Mouse (Mus musculus) lung, embryonic 14.5 days (tissue): Measurements from ENCODE around the gene Rgl2. TPM values are rescaled to one million over a fixed set of nuclear protein-coding genes. Genes with fewer than 3 reads are reported as not detected.
"Not testable (repeated sequence)": the region's sequence is repeated elsewhere in the genome, so short reads cannot be mapped to it uniquely, and the experiment has no call there.

Source experiments
- ATAC-seq: fragments of 200-750 bp; cut with Nextera tagmentation; 2 replicates; pipeline ENCODE4 v1.8.0; 2017; ENCODE audit warnings: mild to moderate bottlenecking, moderate TSS enrichment, moderate library complexity; ENCODE audit not compliant: insufficient read depth
- DNase-seq: peaks from one replicate; pipeline ENCODE4 v3.0.0-alpha.2; 2015
- H3K27ac ChIP-seq: fragments of 300-500 bp; sonication (generic); 2 replicates; pipeline ENCODE4 v1.5.1; 2014; ENCODE audit warnings: low read depth, mild to moderate bottlenecking, moderate library complexity
- H3K27me3 ChIP-seq: fragments of 300-500 bp; sonication (generic); 2 replicates; pipeline ENCODE4 v1.6.1; 2014; ENCODE audit warnings: low read length, control low read depth; ENCODE audit not compliant: insufficient read depth
- H3K36me3 ChIP-seq: fragments of 300-500 bp; sonication (generic); 2 replicates; pipeline ENCODE4 v1.6.1; 2014; ENCODE audit warnings: control low read depth; ENCODE audit not compliant: insufficient read depth
- H3K4me1 ChIP-seq: fragments of 300-500 bp; sonication (generic); 2 replicates; pipeline ENCODE4 v1.6.1; 2014; ENCODE audit warnings: antibody characterized with exemption, control low read depth; ENCODE audit not compliant: insufficient read depth
- H3K4me2 ChIP-seq: fragments of 300-500 bp; sonication (generic); 2 replicates; pipeline ENCODE4 v1.6.1; 2014; ENCODE audit warnings: mild to moderate bottlenecking
- H3K4me3 ChIP-seq: fragments of 300-500 bp; sonication (generic); 2 replicates; pipeline ENCODE4 v1.5.1; 2014; ENCODE audit warnings: low read depth, low read length
- H3K9ac ChIP-seq: fragments of 300-500 bp; sonication (generic); 2 replicates; pipeline ENCODE4 v1.6.1; 2014
- H3K9me3 ChIP-seq: fragments of 300-500 bp; sonication (generic); 2 replicates; pipeline ENCODE4 v1.6.1; 2016; ENCODE audit warnings: low read depth, low read length, control low read depth
- CTCF ChIP-seq: IDR thresholded peaks from 2 replicates; pipeline ENCODE4 v1.5.1; 2016; ENCODE audit warnings: antibody characterized with exemption, low read depth
- WGBS: fragments of 180-500 bp; shearing (Covaris S2); extraction: QIAGEN DNeasy Blood & Tissue Kit; methylation state at CpG from one replicate; pipeline ENCODE4 v1.1.7; 2014; 5-methylcytosine and 5-hydroxymethylcytosine counted together
- polyA plus RNA-seq: library from polyadenylated mRNA; unstranded; fragments of >200 nt; fragmentation: Nextera tagmentation; extraction: Ambion mirVana; gene quantifications from 2 replicates; pipeline ENCODE4 v1.2.1, GENCODE M21; 2014

Gene Rgl2
- 38.2 and 49.1 TPM in 2 replicates for polyA plus RNA-seq

DNA sequence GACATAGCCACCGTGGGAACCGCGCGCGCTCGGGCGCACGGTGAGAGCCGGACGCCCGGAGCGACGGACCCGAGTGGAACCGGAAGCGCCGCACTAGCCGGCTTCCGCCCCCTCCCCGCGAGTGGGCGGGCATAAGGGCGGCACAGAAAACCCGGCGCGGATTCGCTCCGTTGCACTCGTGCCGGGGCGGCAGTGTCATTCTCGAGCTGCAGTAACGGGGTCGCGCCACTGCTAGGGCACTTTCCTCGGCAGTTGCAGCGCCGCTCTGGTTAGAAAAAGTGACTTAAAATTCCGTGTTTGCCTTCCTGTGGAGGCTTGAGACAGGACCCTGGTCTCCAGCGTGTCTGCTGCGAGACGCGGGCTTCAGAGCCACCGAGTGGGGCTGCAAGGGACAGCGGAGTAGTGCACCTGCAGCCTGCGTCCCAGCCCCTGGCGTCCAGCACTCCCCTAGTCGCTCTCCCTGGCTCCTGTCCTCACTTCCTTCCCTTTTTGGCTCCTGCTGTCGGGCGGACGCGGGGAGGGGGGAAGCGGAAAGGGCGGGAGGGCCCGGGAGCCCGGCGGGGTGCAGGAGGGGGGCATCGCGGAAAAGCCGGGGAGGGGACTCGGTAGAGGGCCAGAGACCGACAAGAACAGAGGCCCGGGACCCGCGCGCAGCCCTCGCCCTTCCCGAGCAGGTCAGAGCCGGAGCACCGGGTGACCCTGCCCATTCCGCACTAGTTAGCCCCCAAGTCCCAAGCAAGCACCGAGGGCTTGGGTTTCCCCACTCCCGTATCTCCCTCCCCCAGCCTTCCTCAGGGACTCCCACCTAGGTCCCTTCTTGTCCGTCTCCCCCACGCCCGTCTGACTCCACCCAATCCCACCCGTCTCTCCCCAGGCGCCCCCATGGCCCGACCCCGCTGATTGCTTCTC lies at the start of gene Rgl2:
Gene Rgl2, plus strand, starts transcription at position 173 of the 909 bp plus-strand sequence.
- peak; percentile 85 for ATAC-seq
- peaks cover 22% of the 10 kb centered on the region; the same call in 1 of the 2 replicates for H3K36me3 ChIP-seq
- under 1% methylated on average over 75 of the region's 80 CpGs for WGBS

DNA sequence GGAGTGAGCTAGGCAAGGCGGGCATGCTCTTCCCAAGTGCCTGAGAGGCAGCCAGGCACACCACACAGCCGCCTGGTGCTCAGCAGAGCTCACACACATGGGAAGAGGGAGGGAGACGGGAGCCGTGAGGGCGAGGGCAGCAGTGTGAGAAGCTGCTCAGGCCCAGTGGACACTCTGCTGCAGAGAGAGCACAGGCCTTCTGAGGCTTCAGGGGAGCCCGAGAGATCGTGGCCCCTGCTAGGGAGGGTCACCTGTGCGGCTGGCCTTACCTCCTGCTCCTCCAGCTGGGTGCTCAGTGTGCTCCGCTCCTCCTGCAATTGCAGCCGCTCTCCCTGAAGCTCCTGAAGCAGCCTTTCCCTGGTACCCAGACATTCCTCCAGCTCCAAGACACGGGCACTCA lies 45.0 kb upstream of the Rgl2 start:
- not testable (repeated sequence) for DNase-seq, H3K9ac ChIP-seq, H3K4me3 ChIP-seq, H3K27ac ChIP-seq, H3K4me1 ChIP-seq, ATAC-seq, H3K4me2 ChIP-seq, H3K9me3 ChIP-seq, H3K27me3 ChIP-seq
- H3K36me3 ChIP-seq: peaks cover 47% of the 10 kb centered on the region
- 93% methylated on average over 9 of the region's 11 CpGs for WGBS

More for the DNA sequence above, at the start of gene Rgl2:
- Histone ChIP-seq H3K27ac (peak within 1 kb of the TSS; percentile 95), H3K4me1 (no peaks in the 10 kb centered on the region), H3K4me2 (peak within 1 kb of the TSS; percentile 99), H3K9me3 (no peaks in the 10 kb centered on the region), H3K27me3 (no peaks in the 10 kb centered on the region), H3K9ac (peak within 1 kb of the TSS; percentile 81), H3K4me3 (peak within 1 kb of the TSS; percentile 83)
- peak; percentile 97 for DNase-seq
- TF ChIP-seq CTCF: peak; percentile 57

DNA sequence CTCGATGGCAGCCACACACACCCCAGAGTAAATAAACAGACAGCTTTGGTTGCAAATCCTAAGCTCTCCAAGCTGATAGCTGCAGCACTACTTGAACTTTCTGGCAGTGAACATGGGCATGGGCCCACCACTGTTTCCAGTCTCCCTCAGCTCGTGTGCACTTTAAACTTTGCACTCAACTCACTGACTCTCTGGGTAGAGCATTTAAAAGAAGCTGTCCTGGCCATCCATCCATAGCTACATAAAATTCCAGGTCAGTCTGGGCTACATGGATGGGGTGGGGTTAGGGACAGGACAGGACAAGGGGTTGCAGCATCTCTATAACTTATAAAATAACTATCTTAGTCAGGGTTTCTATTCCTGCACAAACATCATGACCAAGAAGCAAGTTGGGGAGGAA lies 41.5 kb upstream of the Rgl2 start:
- WGBS: 29% methylated on average over 2 of the region's 2 CpGs
- H3K4me3 ChIP-seq, H3K27me3 ChIP-seq, DNase-seq, H3K9ac ChIP-seq, H3K27ac ChIP-seq, H3K9me3 ChIP-seq, H3K4me1 ChIP-seq, ATAC-seq: not testable (repeated sequence)
- H3K36me3 ChIP-seq: peaks cover 22% of the 10 kb centered on the region
- H3K4me2 ChIP-seq: peak overlapping the region; percentile 65; the same call in 1 of the 2 replicates

DNA sequence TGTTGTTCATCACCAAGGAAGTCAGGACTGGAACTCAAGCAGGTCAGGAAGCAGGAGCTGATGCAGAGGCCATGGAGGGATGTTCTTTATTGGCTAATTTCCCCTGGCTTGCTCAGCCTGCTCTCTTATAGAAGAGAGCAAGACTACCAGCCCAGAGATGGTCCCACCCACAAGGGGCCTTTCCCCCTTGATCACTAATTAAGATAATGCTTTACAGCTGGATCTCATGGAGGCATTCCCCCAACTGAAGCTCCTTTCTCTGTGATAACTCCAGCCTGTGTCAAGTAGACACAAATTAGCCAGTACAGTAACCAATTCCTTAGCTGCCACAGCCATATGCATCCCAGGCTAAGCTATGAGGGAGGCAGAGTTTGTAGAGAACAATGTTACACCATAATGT lies 41.1 kb upstream of the Rgl2 start:
- not testable (repeated sequence) for H3K9ac ChIP-seq, H3K4me1 ChIP-seq, H3K27me3 ChIP-seq, H3K9me3 ChIP-seq, H3K27ac ChIP-seq, ATAC-seq, DNase-seq
- H3K4me2 ChIP-seq: peak overlapping the region; percentile 65; the same call in 1 of the 2 replicates
- H3K36me3 ChIP-seq: peaks cover 22% of the 10 kb centered on the region
- H3K4me3 ChIP-seq: 0 out of 2 replicates have a peak overlapping the region, but pooled peaks have one; percentile 66

DNA sequence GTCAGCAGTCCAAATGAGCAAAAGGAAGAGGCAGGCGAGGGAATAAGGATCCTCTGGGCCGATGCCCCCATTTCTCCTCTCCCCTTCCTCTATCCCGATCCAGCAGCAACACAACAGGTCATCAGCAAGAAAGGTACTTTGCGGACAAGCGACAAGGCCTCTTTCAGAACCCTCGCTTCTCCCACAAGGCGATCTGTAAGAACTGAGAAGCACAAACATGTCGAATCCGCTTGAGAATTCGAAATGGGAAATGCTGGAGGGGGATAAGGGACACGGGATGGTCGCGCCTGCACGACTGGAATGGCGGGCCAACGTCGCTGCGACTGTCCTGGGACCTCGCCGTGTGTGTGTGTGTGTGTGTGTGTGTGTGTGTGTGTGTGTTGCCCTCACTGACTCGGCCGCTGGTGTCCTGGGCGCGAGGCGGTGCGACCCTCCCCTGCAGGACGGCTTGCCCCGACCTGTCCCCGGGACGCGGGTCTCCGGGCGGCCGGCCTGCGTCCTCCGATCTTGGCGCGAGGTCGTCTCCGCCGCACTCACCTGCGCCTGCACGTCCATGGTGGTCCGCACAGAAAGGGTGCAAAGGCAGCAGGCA lies 39.3 kb upstream of the Rgl2 start:
- not testable (repeated sequence) for H3K4me1 ChIP-seq, H3K27me3 ChIP-seq, H3K9me3 ChIP-seq, DNase-seq, ATAC-seq
- Histone ChIP-seq H3K4me3 (peak overlapping the region; percentile 66), H3K4me2 (peak overlapping the region; percentile 65), H3K36me3 (0 out of 2 replicates have a peak, but pooled peaks cover 12% of the 10 kb centered on the region), H3K9ac (peak overlapping the region; percentile 72), H3K27ac (peak overlapping the region; percentile 63; the same call in 1 of the 2 replicates)
- WGBS: 0% methylated on average over 44 of the region's 44 CpGs

DNA sequence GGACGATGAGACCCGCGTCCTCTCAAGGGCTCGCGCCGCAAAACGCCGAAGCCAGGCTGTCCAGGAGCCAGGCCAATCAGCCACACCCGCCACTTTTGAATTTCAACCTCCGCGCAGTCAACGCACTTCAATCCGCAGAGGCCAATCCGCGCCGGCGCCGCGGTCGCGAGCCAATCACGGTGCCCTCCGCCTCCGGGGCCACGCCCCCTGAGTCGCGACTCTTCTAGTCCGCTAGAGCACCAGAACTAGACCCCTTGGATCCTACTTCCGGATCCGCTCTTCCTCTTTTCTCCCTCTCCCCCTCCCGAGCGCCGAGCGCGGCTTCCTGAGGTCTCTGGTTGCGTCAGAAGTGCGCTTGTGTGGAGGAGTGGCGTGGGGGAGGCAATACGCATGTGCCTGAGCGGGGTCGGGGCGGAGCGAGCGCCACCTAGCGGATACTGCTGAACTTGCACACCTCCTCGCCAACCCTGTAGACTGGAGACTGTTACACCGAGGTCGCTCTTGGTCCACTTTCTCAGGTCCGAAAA lies 38.7 kb upstream of the Rgl2 start, which contains the start of gene Kifc1:
Gene Kifc1, minus strand, starts transcription at position 129 of the 527 bp plus-strand sequence.
- Histone ChIP-seq H3K4me3 (peak within 1 kb of the TSS; percentile 66), H3K27me3 (no peaks in the 10 kb centered on the region), H3K4me2 (peak within 1 kb of the TSS; percentile 65), H3K9me3 (no peaks in the 10 kb centered on the region), H3K27ac (peak within 1 kb of the TSS; percentile 63; the same call in 1 of the 2 replicates), H3K4me1 (peaks cover 4% of the 10 kb centered on the region; the same call in 1 of the 2 replicates), H3K9ac (peak within 1 kb of the TSS; percentile 72), H3K36me3 (0 out of 2 replicates have a peak, but pooled peaks cover 8% of the 10 kb centered on the region)
- peak; percentile 100 for TF ChIP-seq CTCF
- DNase-seq (peak; percentile 100), ATAC-seq (peak; percentile 99)
- WGBS: 1% methylated on average over 47 of the region's 49 CpGs

DNA sequence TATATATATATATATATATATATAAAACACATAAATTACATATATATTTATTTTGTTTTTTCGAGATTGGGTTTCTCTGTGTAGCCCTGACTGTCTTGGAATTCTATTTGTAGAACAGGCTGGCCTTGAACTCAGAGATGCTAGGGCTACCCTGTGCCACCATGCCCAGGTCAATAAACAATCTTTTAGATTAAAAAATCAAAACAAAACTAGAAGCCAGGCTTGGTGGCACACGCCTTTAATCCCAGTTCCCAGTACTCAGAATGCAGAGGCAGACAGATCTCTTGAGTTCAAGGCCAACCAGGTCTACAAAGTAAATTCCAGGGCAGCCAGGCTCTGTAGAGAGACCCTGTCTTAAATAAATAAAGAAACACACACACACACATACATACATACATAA lies 38.0 kb upstream of the Rgl2 start:
- no peaks in the 10 kb centered on the region for H3K27me3 ChIP-seq
- no peak overlapping the region for H3K4me2 ChIP-seq
- H3K27ac ChIP-seq: no peak overlapping the region
- ATAC-seq: no peak
- no peak for TF ChIP-seq CTCF
- H3K9me3 ChIP-seq: no peaks in the 10 kb centered on the region
- 56% methylated on average over 2 of the region's 2 CpGs for WGBS
- 0 out of 2 replicates have a peak, but pooled peaks cover under 1% of the 10 kb centered on the region for H3K36me3 ChIP-seq
- no peak overlapping the region for H3K4me3 ChIP-seq
- no peak overlapping the region for H3K9ac ChIP-seq
- H3K4me1 ChIP-seq: peaks cover 4% of the 10 kb centered on the region; the same call in 1 of the 2 replicates
- no peak for DNase-seq

DNA sequence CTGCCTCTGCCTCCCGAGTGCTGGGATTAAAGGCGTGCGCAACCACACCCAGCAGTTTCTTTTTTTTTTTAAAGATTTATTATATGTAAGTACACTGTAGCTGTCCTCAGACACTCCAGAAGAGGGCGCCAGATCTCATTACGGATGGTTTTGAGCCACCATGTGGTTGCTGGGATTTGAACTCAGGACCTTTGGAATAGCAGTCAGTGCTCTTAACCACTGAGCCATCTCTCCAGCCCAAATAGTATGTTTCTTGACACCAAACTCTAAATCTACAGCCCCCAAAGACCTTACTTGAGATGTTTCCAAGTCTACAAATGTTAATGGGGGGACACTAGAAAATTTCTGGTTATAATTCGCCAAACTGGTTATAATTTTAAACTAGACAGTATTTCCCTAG lies 37.5 kb upstream of the Rgl2 start:
- H3K36me3 ChIP-seq, H3K27me3 ChIP-seq, H3K9me3 ChIP-seq, H3K9ac ChIP-seq, H3K27ac ChIP-seq, H3K4me1 ChIP-seq, H3K4me2 ChIP-seq, H3K4me3 ChIP-seq, DNase-seq, ATAC-seq: not testable (repeated sequence)
- WGBS: 63% methylated on average over 6 of the region's 6 CpGs
